Mouse (Mus musculus) spleen, postnatal 36 days (tissue): ENCODE data around the gene Syngr1.

Experiments
- DNase-seq, 2 experiments: peaks; one replicate each; pipeline ENCODE4 v3.0.0; 2022; ENCODE audit warnings: low spot score in 2 of 2, mixed read lengths in 1 of 2

The Syngr1 gene

DNA sequence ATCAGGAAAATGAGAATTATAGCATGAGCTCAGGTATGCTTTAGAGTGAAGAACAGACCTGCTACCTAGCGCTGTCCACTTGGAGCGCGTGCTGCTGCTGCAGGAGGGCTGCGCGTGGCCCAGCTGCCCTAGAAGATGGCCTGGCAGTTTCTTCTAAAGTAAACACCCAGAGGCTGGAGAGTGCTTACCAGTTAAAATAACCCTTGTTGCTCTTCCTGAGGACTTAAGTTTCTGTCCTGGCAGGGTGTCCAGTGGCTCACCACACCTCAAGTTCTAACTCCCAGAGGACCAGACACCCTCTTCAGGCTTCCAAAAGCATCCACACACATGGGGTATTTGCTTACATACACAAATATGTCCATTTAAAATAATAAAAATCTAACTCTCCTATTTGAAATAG is 54.3 kb downstream of the Syngr1 start:
- no peak for DNase-seq

DNA sequence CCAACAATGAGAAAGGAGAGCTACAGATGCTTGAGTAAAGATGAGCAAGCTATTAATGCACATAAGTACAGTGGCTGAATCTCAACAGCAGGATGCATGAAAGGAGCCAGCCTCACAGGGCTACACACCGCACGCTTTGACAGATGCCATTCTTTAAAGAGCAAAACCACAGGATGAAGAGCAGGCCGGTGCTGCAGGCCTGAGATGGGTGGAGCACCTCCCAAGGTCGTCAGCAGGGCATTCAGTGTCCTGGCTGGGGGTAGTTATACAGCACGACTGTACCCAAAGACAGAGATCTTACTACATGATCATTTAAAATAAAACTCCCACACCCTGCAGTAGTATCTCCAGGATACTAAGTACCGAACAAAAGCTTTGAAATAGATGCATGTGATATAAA is 55.0 kb downstream of the Syngr1 start:
- DNase-seq, result no peak

DNA sequence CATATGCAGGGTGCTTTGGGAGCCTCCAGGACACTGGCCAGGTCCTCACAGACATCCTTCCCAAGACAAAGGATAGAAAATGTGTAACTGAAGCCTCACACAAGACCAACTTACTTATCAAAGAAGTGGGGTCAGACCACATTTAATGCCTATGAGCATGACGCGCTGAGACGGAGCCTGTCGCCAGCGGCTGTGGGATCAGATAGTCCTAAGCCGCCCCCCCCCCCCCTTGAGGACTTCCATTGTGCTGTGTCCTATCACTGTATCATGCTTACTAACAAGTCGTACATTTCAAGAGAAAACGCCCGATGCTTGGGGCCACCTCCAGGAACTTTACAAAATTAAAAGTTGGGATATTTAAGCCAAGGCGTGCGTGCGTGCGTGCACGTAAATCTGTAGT is 56.0 kb downstream of the Syngr1 start:
- DNase-seq, result no peak

DNA sequence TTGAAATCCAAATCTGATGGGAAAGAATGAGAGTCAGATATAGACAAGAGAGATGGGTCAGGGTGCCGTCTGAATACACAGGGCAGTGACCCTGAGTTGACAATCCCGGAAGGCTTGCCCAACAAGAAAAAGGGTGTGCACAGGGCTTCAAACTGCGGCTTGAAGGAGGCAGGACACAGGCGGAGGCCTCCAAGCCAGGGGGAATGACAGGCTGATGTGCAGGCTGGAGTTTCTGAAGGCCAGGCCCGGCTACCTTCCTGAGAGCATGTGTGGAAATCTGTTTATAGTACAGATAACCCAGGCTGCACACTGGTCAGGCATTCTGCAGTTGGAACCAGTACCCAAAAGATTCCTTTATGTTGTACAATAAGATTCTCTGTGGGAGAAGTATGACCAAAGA is 56.4 kb downstream of the Syngr1 start:
- no peak for DNase-seq

DNA sequence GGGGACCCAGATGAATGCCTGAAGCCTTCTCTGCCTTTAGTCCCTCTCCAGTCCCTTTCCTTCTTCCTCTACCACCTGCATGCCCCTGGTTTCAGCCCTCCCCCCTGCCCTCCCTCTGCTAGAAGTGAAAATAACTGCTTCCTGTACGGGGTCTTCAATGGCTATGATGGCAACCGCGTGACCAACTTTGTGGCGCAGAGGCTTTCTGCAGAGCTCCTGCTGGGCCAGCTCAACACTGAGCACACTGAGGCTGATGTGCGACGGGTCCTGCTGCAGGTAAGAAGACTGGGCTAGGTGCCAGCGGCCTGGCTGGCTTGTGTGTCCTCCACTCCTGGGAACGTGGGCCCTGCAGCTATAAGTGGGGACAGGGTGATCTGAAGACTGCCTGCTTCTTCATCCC is 57.4 kb downstream of the Syngr1 start:
- DNase-seq, result no peak

DNA sequence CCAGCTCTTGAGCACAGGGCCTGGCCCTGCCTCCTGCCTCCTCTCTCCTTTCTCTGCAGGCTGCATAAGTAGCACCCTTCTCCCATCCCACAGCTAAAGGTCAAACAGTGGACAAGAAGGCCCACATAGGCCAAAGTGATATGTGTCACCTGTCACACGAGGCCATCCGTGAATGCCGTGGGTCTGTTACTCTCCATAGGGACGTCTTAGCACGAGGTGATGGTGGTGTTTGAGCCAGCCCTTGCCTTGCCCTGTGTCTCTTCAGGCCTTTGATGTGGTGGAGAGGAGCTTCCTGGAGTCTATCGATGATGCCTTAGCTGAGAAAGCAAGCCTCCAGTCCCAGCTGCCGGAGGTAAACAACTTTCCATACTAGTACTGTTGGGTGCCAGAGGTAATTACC is 58.4 kb downstream of the Syngr1 start:
- DNase-seq, result no peak

DNA sequence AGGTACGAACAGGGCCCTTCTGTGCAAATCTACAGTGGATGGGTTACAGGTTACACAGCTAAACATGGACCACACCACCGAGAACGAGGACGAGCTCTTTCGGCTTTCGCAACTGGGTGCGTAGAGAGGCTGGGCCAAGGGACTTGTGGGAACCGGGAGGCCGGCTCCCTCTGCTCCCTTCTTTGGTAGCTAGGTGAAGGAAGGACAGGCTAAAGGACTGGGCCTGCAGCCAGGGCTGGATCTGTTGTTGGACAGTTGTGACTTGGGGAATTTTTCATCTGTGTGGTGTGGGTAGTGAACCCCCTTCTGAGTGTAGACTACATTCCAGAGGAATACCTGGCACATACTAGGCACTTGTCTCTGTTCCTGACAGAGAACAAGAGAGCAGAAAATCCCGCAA is 61.5 kb downstream of the Syngr1 start:
- DNase-seq, result no peak

DNA sequence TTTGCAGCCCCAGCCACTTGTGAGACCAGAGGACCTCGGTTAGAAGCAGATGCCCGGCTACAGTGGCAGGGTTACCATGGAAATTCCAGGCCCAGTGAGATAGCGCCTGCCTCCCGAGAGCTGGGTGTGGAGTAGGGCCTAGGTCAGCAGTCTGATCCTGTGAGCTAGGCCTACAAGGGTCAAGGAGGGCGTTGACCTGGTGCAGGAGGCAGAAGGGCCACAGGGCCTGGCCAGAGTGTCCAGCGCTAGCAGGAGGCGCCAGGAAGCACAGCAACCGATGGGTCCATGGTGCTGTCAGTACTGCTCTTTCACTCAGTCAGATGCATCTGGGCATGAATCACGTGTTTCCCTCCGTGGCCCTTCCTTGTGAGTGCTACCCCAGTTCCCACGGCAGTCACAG is 62.6 kb downstream of the Syngr1 start:
- DNase-seq, result no peak

DNA sequence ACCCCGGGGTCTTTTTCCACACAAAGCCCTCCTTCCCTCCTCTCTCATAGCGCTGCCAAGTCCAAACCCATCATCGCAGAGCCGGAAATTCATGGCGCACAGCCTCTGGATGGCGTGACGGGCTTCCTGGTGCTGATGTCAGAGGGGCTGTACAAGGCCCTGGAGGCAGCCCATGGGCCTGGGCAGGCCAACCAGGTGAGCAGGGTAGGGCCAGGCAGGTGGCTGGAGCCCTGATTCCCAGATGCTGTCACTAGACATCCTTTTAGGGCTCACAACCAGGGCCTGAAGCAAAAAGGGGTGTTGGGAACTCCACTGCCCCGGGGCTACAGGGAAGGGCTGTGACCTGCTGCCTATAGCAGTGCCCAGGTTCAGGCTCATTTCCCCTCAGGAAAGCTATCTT is 64.6 kb downstream of the Syngr1 start:
- DNase-seq, result no peak

DNA sequence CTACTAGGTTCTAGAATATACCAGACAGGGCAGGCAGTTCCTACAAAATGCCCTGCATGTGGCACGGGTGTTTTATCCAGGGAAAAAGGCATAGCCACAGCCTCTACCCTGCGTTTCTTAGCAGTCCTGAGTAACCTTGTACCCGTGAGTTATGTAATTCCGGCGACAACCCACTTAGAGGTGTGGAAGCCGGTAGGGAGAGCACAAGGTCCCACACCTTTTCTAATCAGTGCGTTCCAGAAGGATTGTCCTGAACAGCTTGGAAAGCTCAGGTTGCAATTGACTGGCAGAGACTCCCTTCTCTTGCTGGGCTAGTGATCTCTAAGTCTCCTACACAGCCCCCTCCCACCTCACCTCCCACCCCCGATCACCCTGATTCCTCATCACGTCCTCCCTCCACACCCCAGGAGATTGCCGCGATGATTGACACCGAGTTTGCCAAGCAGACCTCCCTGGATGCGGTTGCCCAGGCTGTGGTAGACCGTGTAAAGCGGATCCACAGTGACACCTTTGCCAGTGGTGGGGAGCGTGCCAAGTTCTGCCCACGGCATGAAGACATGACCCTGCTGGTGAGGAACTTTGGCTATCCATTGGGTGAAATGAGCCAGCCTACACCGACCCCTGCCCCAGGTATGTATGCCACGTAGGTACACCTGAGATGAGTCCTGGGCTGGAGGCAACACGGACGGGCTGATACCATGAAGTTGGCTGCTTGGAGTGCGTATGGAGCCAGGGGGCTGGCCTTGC is 66.2 kb downstream of the Syngr1 start:
- no peak for DNase-seq

DNA sequence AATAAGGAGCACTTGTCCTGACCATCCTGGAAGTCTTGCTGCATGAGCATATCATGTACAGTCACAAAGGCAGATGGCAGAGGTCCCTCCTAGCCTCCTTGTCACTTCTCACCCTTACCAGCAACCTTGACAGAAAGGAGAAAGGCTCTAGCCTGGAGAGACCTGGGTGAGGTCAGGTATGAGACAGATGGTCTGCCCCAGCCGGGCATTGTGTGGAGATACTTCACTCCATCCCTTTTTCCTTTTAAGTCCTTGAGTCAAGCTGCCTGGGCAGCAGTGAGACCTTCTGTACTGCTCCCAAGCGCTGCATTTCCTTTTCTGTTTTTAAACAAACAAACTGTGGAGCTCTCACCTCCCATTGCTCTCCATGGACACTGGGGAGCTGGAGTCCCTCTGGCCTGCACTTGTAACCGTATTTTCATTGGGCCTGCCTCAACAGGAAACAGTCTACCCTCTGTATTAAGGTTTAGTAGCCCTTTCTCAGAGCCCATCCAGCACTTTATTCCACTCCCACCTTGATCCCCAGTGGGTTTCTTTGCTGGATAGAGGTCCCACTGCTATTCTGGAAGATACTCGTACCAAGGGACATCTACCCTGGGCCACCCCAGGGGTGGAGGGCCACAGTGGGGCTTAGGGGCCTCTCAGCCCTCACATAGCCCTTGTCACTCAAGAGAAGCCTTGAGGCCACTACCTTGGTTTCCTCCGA is 67.0 kb downstream of the Syngr1 start:
- DNase-seq, result no peak

DNA sequence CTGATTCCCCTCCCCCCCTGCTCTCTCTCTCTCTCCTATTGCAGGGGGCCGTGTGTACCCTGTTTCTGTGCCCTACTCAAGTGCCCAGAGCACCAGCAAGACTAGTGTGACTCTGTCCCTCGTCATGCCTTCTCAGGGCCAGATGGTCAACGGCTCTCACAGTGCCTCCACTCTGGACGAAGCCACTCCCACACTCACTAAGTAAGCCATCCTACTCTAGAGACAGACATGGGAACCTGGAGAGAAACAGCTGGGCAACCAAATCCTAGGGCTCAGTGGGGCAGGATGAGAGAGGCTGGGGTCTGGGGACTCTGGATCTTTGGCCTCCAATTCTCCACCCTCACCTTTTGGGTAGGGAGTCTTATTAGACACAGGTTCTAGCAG is 67.6 kb downstream of the Syngr1 start:
- DNase-seq, result no peak

DNA sequence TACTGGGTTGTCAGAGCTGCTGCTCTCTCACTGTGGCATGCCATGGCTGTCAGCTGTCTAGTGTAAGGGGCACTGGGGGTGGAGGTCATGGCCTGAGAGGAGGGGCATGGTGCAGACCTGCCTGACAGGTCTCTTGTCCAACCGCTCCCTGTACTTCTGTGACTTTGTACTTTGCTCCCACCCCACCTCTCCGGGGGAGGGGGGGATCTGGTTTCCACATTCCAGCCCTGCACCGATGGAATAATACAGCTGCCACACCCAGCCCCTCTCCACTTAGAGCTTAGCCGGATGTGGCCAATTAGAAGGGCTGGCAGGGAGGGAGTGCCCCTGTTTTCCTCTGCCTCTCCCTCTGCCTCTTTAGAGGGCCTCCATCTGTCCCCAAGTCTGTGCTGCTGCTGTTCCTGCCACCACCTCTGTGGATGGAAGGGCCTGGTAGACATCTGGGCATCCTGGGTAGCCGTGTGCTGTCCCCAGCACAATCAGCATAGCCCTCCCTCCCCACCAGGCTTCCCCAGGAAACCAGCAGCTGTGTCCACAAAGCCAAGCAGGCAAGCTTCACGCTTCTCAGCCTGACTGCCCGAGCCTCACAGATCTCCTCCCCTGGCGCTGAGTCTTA is 68.3 kb downstream of the Syngr1 start:
- no peak for DNase-seq

DNA sequence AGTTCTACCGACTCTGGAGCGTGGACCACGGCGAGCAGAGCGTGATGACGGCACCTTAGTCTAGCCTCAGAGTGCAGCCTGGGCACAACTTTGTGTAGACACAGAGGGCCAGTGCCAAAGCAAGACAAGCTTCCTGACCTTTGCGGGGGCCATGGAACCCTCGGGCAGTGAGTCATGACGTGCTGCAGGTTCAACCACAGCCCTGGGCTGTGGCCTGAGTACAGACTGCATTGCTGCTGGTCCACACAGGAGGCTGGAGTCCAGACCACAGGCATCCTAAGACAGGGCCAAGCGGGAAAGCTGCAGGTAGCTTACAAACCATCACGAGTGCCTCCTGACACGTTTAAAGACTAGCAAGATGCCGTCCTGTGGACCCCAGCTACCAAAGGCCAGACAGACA is 69.1 kb downstream of the Syngr1 start:
- DNase-seq, result no peak

DNA sequence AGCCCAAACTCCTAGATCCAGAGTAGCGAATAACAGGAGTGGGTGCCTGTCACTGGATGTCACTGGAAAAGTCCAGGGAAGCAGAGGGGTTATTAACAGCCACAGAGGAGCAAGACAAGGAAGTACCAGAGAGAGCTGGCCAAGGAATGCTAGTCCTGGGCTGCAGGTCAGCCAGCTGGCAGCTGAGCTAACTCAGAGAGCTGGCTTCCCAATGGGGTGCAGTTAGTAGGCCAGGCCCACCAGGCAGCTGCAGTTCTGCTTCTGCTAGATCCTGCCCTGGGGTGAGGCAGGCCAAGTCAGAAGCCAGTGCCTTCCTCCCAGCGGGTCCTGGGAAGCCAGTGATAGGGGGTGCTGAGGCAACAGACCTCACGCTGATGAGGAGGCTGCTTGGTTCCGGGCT is 69.6 kb downstream of the Syngr1 start:
- no peak for DNase-seq

DNA sequence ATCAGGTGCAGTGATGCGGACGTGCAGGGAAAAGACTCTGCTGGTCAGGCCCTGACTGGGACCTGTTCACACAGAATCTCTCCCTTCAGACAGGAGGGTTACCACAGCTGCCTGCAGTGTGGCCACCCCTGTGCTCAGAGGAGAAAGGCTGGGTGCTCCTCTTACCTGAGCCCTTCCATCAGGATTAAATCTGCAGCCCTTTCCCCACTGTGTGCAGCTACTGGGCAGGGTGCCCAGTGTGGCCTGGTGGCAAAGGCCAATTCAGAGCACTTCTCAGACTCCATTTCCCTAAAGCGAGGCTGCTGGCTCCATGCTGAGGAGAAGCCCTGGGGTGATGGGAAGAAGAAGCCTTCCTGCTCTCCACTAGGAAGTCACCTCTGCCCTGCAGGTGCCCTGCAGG is 70.1 kb downstream of the Syngr1 start:
- no peak for DNase-seq

DNA sequence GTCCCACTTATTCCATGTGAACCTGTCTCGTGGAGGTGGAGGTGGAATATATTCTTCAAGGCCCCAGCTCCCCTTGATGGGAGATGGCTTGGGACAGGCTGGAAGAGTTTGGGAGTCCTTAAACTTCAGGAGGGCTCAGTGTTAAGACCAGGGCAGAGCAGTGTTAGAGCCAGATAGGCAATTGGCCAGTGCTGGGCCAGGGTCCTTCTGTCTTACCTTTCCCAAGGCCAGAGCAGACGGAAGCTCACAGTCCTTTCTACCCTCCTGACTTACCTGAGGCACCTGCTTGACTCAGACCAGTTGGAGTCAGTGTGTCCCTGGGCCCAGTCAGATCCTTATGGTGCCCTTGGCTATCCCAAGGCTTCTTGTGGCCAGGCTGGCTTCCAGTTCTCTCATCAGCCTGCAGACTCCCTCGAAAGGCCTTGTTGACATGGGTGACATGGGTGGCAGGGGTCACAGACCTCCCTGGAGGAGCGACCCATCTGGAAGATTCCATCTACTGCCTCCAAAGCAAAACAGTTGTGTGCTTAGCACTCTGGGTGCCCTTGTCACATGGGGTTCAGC is 71.3 kb downstream of the Syngr1 start:
- no peak for DNase-seq

DNA sequence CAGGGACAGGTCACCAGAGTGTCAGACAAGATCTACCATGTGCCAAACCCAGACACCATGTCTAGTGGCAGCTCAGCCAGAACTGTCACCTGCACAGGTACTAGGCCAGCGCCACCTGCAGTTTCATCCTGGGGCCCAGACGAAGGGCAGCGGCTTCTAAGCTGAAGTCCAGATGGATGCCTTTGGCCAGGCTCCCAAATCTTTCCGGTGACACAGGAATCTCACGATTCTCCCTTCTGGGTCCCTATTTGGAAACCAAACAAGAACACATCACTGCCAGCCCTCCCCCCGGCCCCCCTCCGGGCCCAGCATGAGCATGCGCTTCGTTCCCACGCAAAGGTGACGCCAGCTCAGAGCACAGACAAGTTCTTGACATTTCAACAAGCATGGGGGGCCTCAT is 72.1 kb downstream of the Syngr1 start:
- DNase-seq, result no peak

DNA sequence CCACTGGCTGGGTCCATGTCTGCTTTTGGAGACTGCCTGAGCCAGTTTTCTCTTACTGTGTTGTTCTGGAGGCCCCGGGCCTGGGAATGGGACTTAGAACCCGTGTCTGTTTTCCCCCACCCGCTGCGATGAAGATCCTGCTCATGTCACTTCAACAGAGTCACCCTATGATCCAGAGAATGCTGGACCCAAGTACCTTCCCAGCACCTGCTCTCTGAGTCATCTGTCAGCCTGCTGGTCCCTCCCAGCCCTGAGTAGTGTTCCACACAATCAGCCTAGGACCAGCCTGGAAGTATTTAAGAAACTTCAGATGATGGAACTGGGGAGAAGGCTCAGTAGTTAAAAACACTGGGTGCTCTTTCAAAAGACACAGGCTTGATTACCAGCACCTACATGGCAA is 72.6 kb downstream of the Syngr1 start:
- no peak for DNase-seq

DNA sequence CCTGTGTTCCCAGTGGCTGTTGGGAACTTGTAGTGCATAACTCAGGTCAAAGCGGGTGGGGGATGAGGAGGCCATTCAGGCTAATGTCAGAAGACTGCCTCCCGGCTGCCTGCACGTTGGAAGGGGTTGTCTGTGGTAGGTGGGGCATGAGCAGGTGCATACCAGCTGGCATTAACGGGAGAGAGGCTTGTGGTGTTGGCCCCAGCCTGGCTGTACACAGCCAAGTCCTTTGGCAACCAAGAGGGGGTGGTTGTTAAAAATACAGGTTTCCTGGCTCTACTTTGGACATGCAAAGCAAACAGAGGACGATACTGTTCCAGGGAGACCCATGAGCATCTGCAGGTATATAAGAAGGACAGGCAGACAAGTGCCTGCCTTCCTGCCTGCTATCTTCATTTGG is 74.3 kb downstream of the Syngr1 start:
- no peak for DNase-seq
